Mouse (Mus musculus) MEL (cell line): ENCODE results near the gene Vwa8. TPM values are rescaled to one million over a fixed set of nuclear protein-coding genes. Genes with fewer than 3 reads are reported as not detected.

Experiments used
- DNase-seq: peaks from one replicate; pipeline ENCODE4 v3.0.0; 2011; ENCODE audit warnings: low read depth, low spot score
- H3K27ac ChIP-seq: 2 replicates; pipeline ENCODE4 v1.5.1; 2012; ENCODE audit warnings: low read depth, mild to moderate bottlenecking, control low read depth, low read length, moderate library complexity; ENCODE audit not compliant: control insufficient read depth
- H3K27me3 ChIP-seq, 2 experiments: fragments of 150-350 bp in 1 of 2; sonication (generic) in 1 of 2; 2 replicates each; pipeline ENCODE4 v1.6.1; 2012; ENCODE audit warnings: low read length in 2 of 2, mild to moderate bottlenecking in 2 of 2, improper control_type of control experiment in 1 of 2, moderate library complexity in 1 of 2; ENCODE audit not compliant: insufficient read depth in 2 of 2, control insufficient read depth in 1 of 2
- H3K36me3 ChIP-seq, 2 experiments: 2 replicates each; pipeline ENCODE4 v1.6.1; 2012 to 2014; ENCODE audit warnings: low read length in 2 of 2, improper control_type of control experiment in 1 of 2, inconsistent platforms in 1 of 2, mild to moderate bottlenecking in 1 of 2; ENCODE audit not compliant: insufficient read depth in 2 of 2, control insufficient read depth in 1 of 2
- H3K4me1 ChIP-seq, 2 experiments: fragments of 150-350 bp in 1 of 2; sonication (generic) in 1 of 2; 2 replicates each; pipeline ENCODE4 v1.6.1; 2012; ENCODE audit warnings: low read length in 2 of 2, improper control_type of control experiment in 1 of 2, mild to moderate bottlenecking in 1 of 2; ENCODE audit not compliant: insufficient read depth in 2 of 2, control insufficient read depth in 1 of 2
- H3K4me3 ChIP-seq, 2 experiments: fragments of 150-350 bp in 1 of 2; sonication (generic) in 1 of 2; 2 replicates each; pipeline ENCODE4 v1.5.1; 2012; ENCODE audit warnings: low read depth in 2 of 2, low read length in 2 of 2, mild to moderate bottlenecking in 2 of 2, moderate library complexity in 2 of 2, control low read depth in 1 of 2, improper control_type of control experiment in 1 of 2; ENCODE audit not compliant: control insufficient read depth in 1 of 2, insufficient read depth in 1 of 2
- H3K79me2 ChIP-seq: 2 replicates; pipeline ENCODE4 v1.6.1; 2012; ENCODE audit warnings: mild to moderate bottlenecking, low read length, moderate library complexity; ENCODE audit not compliant: control insufficient read depth, poor library complexity, insufficient read depth
- H3K9ac ChIP-seq: 2 replicates; pipeline ENCODE4 v1.6.1; 2012; ENCODE audit warnings: low read depth, mild to moderate bottlenecking, control low read depth, low read length, moderate library complexity; ENCODE audit not compliant: control insufficient read depth, poor library complexity, severe bottlenecking
- H3K9me3 ChIP-seq: fragments of 150-350 bp; sonication (generic); replicated peaks from 2 replicates; pipeline ENCODE4 v1.6.1; 2012; ENCODE audit warnings: mild to moderate bottlenecking, low read length, improper control_type of control experiment, moderate library complexity; ENCODE audit not compliant: insufficient read depth
- CHD1 ChIP-seq: IDR thresholded peaks from 2 replicates; pipeline ENCODE4 v1.6.1; 2012; ENCODE audit warnings: low read depth, mild to moderate bottlenecking, inconsistent platforms, low read length, improper control_type of control experiment
- CTCF ChIP-seq, 3 experiments: IDR thresholded peaks in 2 of 3; conservative IDR thresholded peaks in 1 of 3; 2 replicates each; pipeline ENCODE4 v1.5.1; 2011 to 2012; ENCODE audit warnings: low read length in 3 of 3, low read depth in 2 of 3, mild to moderate bottlenecking in 2 of 3, improper control_type of control experiment in 1 of 3, inconsistent platforms in 1 of 3, mixed read lengths in 1 of 3, moderate library complexity in 1 of 3; ENCODE audit not compliant: control insufficient read depth in 1 of 3, insufficient read depth in 1 of 3, poor library complexity in 1 of 3, severe bottlenecking in 1 of 3
- E2F4 ChIP-seq: IDR thresholded peaks from 2 replicates; pipeline ENCODE4 v1.6.1; 2011; ENCODE audit warnings: low read depth, low read length, improper control_type of control experiment, borderline replicate concordance
- GABPA ChIP-seq: IDR thresholded peaks from 2 replicates; pipeline ENCODE4 v1.6.1; 2012; ENCODE audit warnings: low read depth, mild to moderate bottlenecking, inconsistent platforms, low read length, improper control_type of control experiment, moderate library complexity
- HCFC1 ChIP-seq: IDR thresholded peaks from 2 replicates; pipeline ENCODE4 v1.6.1; 2012; ENCODE audit warnings: low read depth, mild to moderate bottlenecking, inconsistent platforms, low read length, improper control_type of control experiment, moderate library complexity
- JUND ChIP-seq: IDR thresholded peaks from 2 replicates; pipeline ENCODE4 v1.6.1; 2011; ENCODE audit warnings: low read depth, mild to moderate bottlenecking, improper control_type of control experiment, low read length
- KAT2A ChIP-seq: conservative IDR thresholded peaks from 2 replicates; pipeline ENCODE4 v1.6.1; 2012; ENCODE audit warnings: low read depth, low read length, improper control_type of control experiment, inconsistent platforms
- MAFK ChIP-seq: IDR thresholded peaks from 2 replicates; pipeline ENCODE4 v1.6.1; 2011; ENCODE audit warnings: low read depth, mild to moderate bottlenecking, low read length, improper control_type of control experiment, borderline replicate concordance
- MAX ChIP-seq: IDR thresholded peaks from 2 replicates; pipeline ENCODE4 v1.6.1; 2011; ENCODE audit warnings: low read length, improper control_type of control experiment
- MAZ ChIP-seq: IDR thresholded peaks from 2 replicates; pipeline ENCODE4 v1.6.1; 2012; ENCODE audit warnings: low read depth, mild to moderate bottlenecking, inconsistent platforms, low read length, improper control_type of control experiment
- MYB ChIP-seq: IDR thresholded peaks from 2 replicates; pipeline ENCODE4 v1.6.1; 2011; ENCODE audit warnings: mild to moderate bottlenecking, low read depth, low read length, improper control_type of control experiment
- MYC ChIP-seq: IDR thresholded peaks from 2 replicates; pipeline ENCODE4 v1.6.1; 2011; ENCODE audit warnings: low read depth, mild to moderate bottlenecking, low read length, improper control_type of control experiment, moderate library complexity
- NELFE ChIP-seq: IDR thresholded peaks from 2 replicates; pipeline ENCODE4 v1.6.1; 2011; ENCODE audit warnings: low read depth, low read length, improper control_type of control experiment
- NRF1 ChIP-seq: IDR thresholded peaks from 2 replicates; pipeline ENCODE4 v1.6.1; 2014; ENCODE audit warnings: low read depth, mild to moderate bottlenecking, inconsistent platforms, low read length, improper control_type of control experiment, moderate library complexity; ENCODE audit not compliant: poor library complexity, insufficient read depth, severe bottlenecking
- POLR2AphosphoS5 ChIP-seq: IDR thresholded peaks from 2 replicates; pipeline ENCODE4 v1.6.1; 2012; ENCODE audit warnings: low read depth, borderline replicate concordance, mild to moderate bottlenecking, inconsistent platforms, low read length, moderate library complexity, mixed read lengths
- SMC3 ChIP-seq: IDR thresholded peaks from 2 replicates; pipeline ENCODE4 v1.6.1; 2011; ENCODE audit warnings: low read depth, low read length, improper control_type of control experiment
- TAL1 ChIP-seq: IDR thresholded peaks from 2 replicates; pipeline ENCODE4 v1.6.1; 2012; ENCODE audit warnings: mild to moderate bottlenecking, inconsistent platforms, low read length, moderate library complexity, mixed read lengths
- TCF12 ChIP-seq: IDR thresholded peaks from 2 replicates; pipeline ENCODE4 v1.6.1; 2014; ENCODE audit warnings: low read depth, mild to moderate bottlenecking, inconsistent platforms, low read length, improper control_type of control experiment, moderate library complexity
- USF2 ChIP-seq, 2 experiments: IDR thresholded peaks; 2 replicates each; pipeline ENCODE4 v1.6.1; 2011 to 2012; ENCODE audit warnings: improper control_type of control experiment in 2 of 2, low read length in 2 of 2, borderline replicate concordance in 1 of 2, inconsistent platforms in 1 of 2, low read depth in 1 of 2, mild to moderate bottlenecking in 1 of 2; ENCODE audit not compliant: insufficient read depth in 1 of 2
- ZC3H11A ChIP-seq: IDR thresholded peaks from 2 replicates; pipeline ENCODE4 v1.6.1; 2012; ENCODE audit warnings: low read depth, mild to moderate bottlenecking, inconsistent platforms, low read length, improper control_type of control experiment
- ZKSCAN1 ChIP-seq: IDR thresholded peaks from 2 replicates; pipeline ENCODE4 v1.6.1; 2012; ENCODE audit warnings: low read depth, mild to moderate bottlenecking, inconsistent platforms, low read length, improper control_type of control experiment, moderate library complexity
- ZMIZ1 ChIP-seq: IDR thresholded peaks from 2 replicates; pipeline ENCODE4 v1.6.1; 2012; ENCODE audit warnings: low read depth, mild to moderate bottlenecking, inconsistent platforms, low read length, improper control_type of control experiment, moderate library complexity
- ZNF384 ChIP-seq: IDR thresholded peaks from 2 replicates; pipeline ENCODE4 v1.6.1; 2012; ENCODE audit warnings: low read depth, mild to moderate bottlenecking, inconsistent platforms, low read length, improper control_type of control experiment
- polyA plus RNA-seq, 2 experiments: library from polyadenylated mRNA; stranded (reverse) in 1 of 2; unstranded in 1 of 2; fragments of >175 nt in 1 of 2; fragments of >200 nt in 1 of 2; gene quantifications; 2 replicates each; pipeline versions ENCODE4 v1.2.1 to v1.2.4; 2012; ENCODE audit warnings: low replicate concordance in 2 of 2, low read depth in 1 of 2; ENCODE audit not compliant: insufficient read length in 2 of 2, insufficient read depth in 1 of 2, missing spikeins in 1 of 2
- total RNA-seq: library from RNA; depleted of rRNA; stranded (reverse); fragments of 300-350 nt; gene quantifications from 2 replicates; pipeline ENCODE4 v1.2.3, GENCODE M21; 2012

Gene Vwa8
- total and polyA plus RNA-seq, 3 experiments, result 12.4 to 19.6 TPM; not detected in 1

DNA sequence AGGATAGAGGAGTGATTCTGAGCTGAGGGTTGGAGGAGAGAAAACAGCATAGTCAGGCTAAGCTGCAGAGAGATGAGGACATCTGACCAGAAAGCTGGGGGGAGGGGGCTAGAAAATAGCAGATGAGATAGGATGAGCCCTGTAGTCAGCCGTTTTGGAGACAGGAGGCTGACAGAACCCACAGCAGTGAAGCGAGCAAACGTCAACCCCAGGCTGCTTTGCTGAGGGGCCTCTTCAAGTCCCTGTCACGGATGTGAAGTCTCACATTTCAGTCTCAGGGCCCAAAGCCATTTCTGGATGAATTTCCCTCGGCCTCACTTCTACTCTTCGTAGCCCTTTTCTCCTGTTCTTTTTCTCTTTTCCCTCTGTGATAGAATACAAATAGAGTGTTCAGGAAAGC is 184.5 kb downstream of the Vwa8 start:
- no peaks in the 10 kb centered on the region for H3K9me3 ChIP-seq
- TF ChIP-seq TAL1, result no peak
- no peak for TF ChIP-seq NRF1
- TF ChIP-seq ZC3H11A, result no peak
- TF ChIP-seq SMC3, result no peak
- TF ChIP-seq ZNF384, result no peak
- no peak for TF ChIP-seq CTCF (IDR thresholded peaks at IDR 0.05 in 2 of 3, conservative IDR thresholded peaks at IDR 0.05 in 1 of 3; ENCODE audit: control insufficient read depth in 1 of 3, insufficient read depth in 1 of 3, low read depth in 2 of 3, low read length in 3 of 3, poor library complexity in 1 of 3, severe bottlenecking in 1 of 3)
- TF ChIP-seq POLR2AphosphoS5, result no peak
- no peak for TF ChIP-seq MYB
- no peak for TF ChIP-seq JUND
- TF ChIP-seq, all 39 proteins: peak for 0
- Histone ChIP-seq H3K36me3 (no peaks in the 10 kb centered on the region), H3K4me3 (no peak overlapping the region), H3K27ac (no peak overlapping the region), H3K4me1 (no peaks in the 10 kb centered on the region), H3K79me2 (no peaks in the 10 kb centered on the region), H3K27me3 (no peaks in the 10 kb centered on the region), H3K9ac (no peak overlapping the region)
- no peak for DNase-seq

DNA sequence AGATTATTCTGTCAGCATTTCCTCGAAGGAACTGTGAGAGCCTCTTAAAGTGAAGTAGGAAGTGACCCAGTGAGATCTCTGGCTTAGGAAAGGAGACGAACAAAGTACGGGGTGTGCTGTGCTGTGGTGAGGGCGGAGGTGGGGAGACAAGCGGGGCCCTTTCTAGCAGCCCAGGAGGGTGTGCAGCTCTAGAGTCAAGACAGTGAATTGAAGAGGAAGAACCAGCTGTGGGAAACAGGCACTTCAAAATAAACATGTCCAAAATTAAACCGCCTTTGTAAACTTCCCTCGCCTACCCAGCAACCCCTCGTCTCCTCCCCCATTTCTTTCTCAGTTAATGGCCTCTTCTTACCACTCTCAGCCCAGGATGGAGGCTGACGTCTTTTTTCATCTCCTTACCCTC is 185.7 kb downstream of the Vwa8 start:
- no peaks in the 10 kb centered on the region for H3K27me3 ChIP-seq
- no peak overlapping the region for H3K9ac ChIP-seq
- H3K36me3 ChIP-seq, result no peaks in the 10 kb centered on the region
- TF ChIP-seq USF2 (IDR thresholded peaks at IDR 0.05; ENCODE audit: borderline replicate concordance in 1 of 2, insufficient read depth in 1 of 2, low read depth in 1 of 2, low read length in 2 of 2), result no peak
- no peak for TF ChIP-seq TCF12
- TF ChIP-seq MAZ, result no peak
- TF ChIP-seq KAT2A, result no peak
- TF ChIP-seq MAFK, result no peak
- no peak for TF ChIP-seq MAX
- TF ChIP-seq HCFC1, result no peak
- TF ChIP-seq ZKSCAN1, result no peak
- TF ChIP-seq MYC, result no peak
- no peak for TF ChIP-seq ZMIZ1
- no peak for TF ChIP-seq SMC3
- TF ChIP-seq NRF1, result no peak
- TF ChIP-seq E2F4, result no peak
- no peak for TF ChIP-seq POLR2AphosphoS5
- TF ChIP-seq CHD1, result no peak
- TF ChIP-seq NELFE, result no peak
- TF ChIP-seq GABPA, result no peak
- H3K79me2 ChIP-seq, result no peaks in the 10 kb centered on the region
- no peaks in the 10 kb centered on the region for H3K9me3 ChIP-seq
- no peak overlapping the region for H3K27ac ChIP-seq
- H3K4me1 ChIP-seq, result no peaks in the 10 kb centered on the region
- no peak for DNase-seq
- no peak overlapping the region for H3K4me3 ChIP-seq
